Mouse (Mus musculus) left cerebral cortex, postnatal 10 days (tissue): Measurements from ENCODE around the gene Grn. TPM values are rescaled to one million over a fixed set of nuclear protein-coding genes. Genes with fewer than 3 reads are reported as not detected.

ENCODE experiments used
- microRNA-seq: library from miRNA; unstranded; fragments of <30 nt; microRNA quantifications from one replicate; pipeline ENCODE4 v1.2.0, GENCODE M21; 2022
- total RNA-seq, 2 experiments: library from RNA; stranded (reverse); gene quantifications; 2 replicates each; pipeline ENCODE4 v1.2.3; 2021

The Grn gene
- total RNA-seq, 2 experiments from 2014 or later = 79.2 to 79.4 TPM

Small RNA genes within 50 kb of the gene (microRNA-seq; reads per million reads assigned to microRNA genes)
- gene Mir6930 = not detected

Other genes with a start within 250 kb of the Grn start
- 10 to 100 TPM; 67.6 to 72.3 TPM for gene Lsm12, start 245.0 kb upstream of the Grn start, total RNA-seq
- 10 to 100 TPM; 43.8 to 45.0 TPM for gene G6pc3, start 240.7 kb upstream of the Grn start, total RNA-seq
- gene Hdac5, start 200.1 kb upstream of the Grn start, total RNA-seq = 100 to 1,000 TPM; 190 TPM
- under 1 TPM; 0.83 to 0.99 TPM for gene BC030867, start 181.4 kb upstream of the Grn start, total RNA-seq
- gene Asb16, start 161.6 kb upstream of the Grn start, total RNA-seq = under 1 TPM; 0.49 to 0.71 TPM
- 10 to 100 TPM; 61.2 to 64.4 TPM for gene Tmub2, start 145.4 kb upstream of the Grn start, total RNA-seq
- 100 to 1,000 TPM; 187 TPM for gene Atxn7l3, start 133.7 kb upstream of the Grn start, total RNA-seq
- 100 to 1,000 TPM in 1 of 2 experiments, 10 to 100 TPM in 1; 97.0 to 100 TPM for gene Ubtf, start 110.6 kb upstream of the Grn start, total RNA-seq
- gene Slc4a1, start 64.1 kb upstream of the Grn start, total RNA-seq = 1 to 10 TPM in 1 of 2 experiments, under 1 TPM in 1; 0.47 to 1.2 TPM
- gene Rundc3a, start 36.9 kb upstream of the Grn start, total RNA-seq = 100 to 1,000 TPM; 329 to 332 TPM
- 10 to 100 TPM; 64.8 to 66.7 TPM for gene Slc25a39, start 22.4 kb upstream of the Grn start, total RNA-seq
- gene Fam171a2, start 17.4 kb downstream of the Grn start, total RNA-seq = 100 to 1,000 TPM; 125 to 135 TPM
- gene Itga2b, start 39.8 kb downstream of the Grn start, total RNA-seq = 1 to 10 TPM; 3.2 to 3.3 TPM
- gene Gpatch8, start 126.1 kb downstream of the Grn start, total RNA-seq = 10 to 100 TPM; 46.0 to 46.8 TPM
- 1 to 10 TPM; 5.4 to 7.1 TPM for gene Gm11627, start 149.1 kb downstream of the Grn start, total RNA-seq
- 10 to 100 TPM in 1 of 2 experiments, 1 to 10 TPM in 1; 6.7 to 11.0 TPM for gene Fzd2, start 174.1 kb downstream of the Grn start, total RNA-seq
- gene Meioc, start 233.4 kb downstream of the Grn start, total RNA-seq = not detected